Mouse (Mus musculus) liver, embryonic 16.5 days (tissue): Measurements from ENCODE around the gene Hsd17b12. TPM values are rescaled to one million over a fixed set of nuclear protein-coding genes. Genes with fewer than 3 reads are reported as not detected.

Experiments
- ATAC-seq: fragments of 200-750 bp; cut with Nextera tagmentation; 2 replicates; pipeline ENCODE4 v1.8.0; 2017; ENCODE audit warnings: low read depth, mild to moderate bottlenecking, moderate number of reproducible peaks, moderate library complexity
- H3K27ac ChIP-seq: fragments of 300-500 bp; sonication (generic); 2 replicates; pipeline ENCODE4 v1.5.1; 2014; ENCODE audit warnings: mild to moderate bottlenecking, low read length
- H3K27me3 ChIP-seq: fragments of 300-500 bp; sonication (generic); 2 replicates; pipeline ENCODE4 v1.6.1; 2014; ENCODE audit warnings: low read depth, low read length, mixed read lengths; ENCODE audit not compliant: control insufficient read depth, insufficient read depth
- H3K36me3 ChIP-seq: fragments of 300-500 bp; sonication (generic); 2 replicates; pipeline ENCODE4 v1.6.1; 2014; ENCODE audit warnings: mild to moderate bottlenecking; ENCODE audit not compliant: control insufficient read depth, insufficient read depth
- H3K4me1 ChIP-seq: fragments of 300-500 bp; sonication (generic); 2 replicates; pipeline ENCODE4 v1.6.1; 2014; ENCODE audit warnings: low read depth, low read length, mixed read lengths; ENCODE audit not compliant: control insufficient read depth
- H3K4me2 ChIP-seq: fragments of 300-500 bp; sonication (generic); 2 replicates; pipeline ENCODE4 v1.6.1; 2014; ENCODE audit warnings: low read depth, low read length, mixed read lengths
- H3K4me3 ChIP-seq: fragments of 300-500 bp; sonication (generic); 2 replicates; pipeline ENCODE4 v1.5.1; 2014; ENCODE audit warnings: low read depth, mild to moderate bottlenecking, low read length
- H3K9ac ChIP-seq: fragments of 300-500 bp; sonication (generic); 2 replicates; pipeline ENCODE4 v1.6.1; 2014; ENCODE audit warnings: low read depth, low read length
- H3K9me3 ChIP-seq: fragments of 300-500 bp; sonication (generic); replicated peaks from 2 replicates; pipeline ENCODE4 v1.6.1; 2016; ENCODE audit warnings: low read length; ENCODE audit not compliant: control insufficient read depth
- WGBS: fragments of 180-500 bp; shearing (Covaris S2); extraction: QIAGEN DNeasy Blood & Tissue Kit; methylation state at CpG from one replicate; pipeline ENCODE4 v1.1.7; 2014; ENCODE audit not compliant: insufficient replicate concordance; 5-methylcytosine and 5-hydroxymethylcytosine counted together
- polyA plus RNA-seq: library from polyadenylated mRNA; unstranded; fragments of >200 nt; fragmentation: Nextera tagmentation; extraction: Ambion mirVana; gene quantifications from 2 replicates; pipeline ENCODE4 v1.2.1, GENCODE M21; 2015

The Hsd17b12 gene
- polyA plus RNA-seq, 1 experiment from 2014 or later: 78.6 TPM

DNA sequence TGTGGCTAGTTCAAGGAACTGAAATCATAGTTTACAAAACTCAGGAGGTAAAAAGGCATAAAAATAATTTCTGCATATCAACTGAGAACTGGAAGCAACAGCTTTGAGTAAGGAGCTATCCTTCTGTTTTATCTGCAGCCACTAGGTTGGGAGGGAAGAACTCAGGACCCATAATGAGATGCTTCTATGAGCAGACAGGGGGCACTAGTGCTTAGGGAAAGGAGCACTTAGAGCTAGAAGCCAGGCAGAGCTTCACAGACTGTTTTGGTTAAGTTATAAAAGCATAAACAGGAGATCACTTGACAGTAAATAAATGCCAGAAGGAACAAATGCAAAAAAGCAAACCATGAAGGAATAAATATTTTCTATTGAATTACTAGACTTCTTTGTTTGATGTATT lies 103.0 kb downstream of the Hsd17b12 start:
- Histone ChIP-seq H3K27me3 (no peaks in the 10 kb centered on the region), H3K9me3 (no peaks in the 10 kb centered on the region), H3K27ac (no peak overlapping the region), H3K4me2 (no peak overlapping the region), H3K36me3 (no peaks in the 10 kb centered on the region), H3K9ac (no peak overlapping the region), H3K4me3 (no peak overlapping the region), H3K4me1 (no peaks in the 10 kb centered on the region)
- no peak for ATAC-seq

DNA sequence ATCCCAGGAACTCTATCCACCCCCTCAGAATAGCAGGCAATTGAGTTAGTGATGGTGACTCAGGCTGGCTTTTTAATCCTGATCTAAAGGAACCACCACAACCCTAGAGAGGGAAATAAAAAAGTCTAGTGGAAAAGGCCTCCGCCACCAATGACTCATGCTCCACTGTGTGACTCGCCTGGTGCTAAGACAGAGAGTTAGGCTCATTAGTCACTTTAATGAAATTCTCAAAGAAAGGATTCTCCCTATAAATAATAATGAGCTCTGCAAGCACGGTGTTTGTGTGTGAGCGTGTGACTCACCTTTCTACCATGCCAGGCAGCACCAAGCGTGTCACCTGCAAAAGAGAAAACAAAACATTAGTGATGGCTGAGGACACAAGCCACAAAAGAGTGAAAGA lies 105.8 kb downstream of the Hsd17b12 start:
- Histone ChIP-seq H3K9ac (no peak overlapping the region), H3K36me3 (no peaks in the 10 kb centered on the region), H3K27ac (no peak overlapping the region), H3K27me3 (no peaks in the 10 kb centered on the region), H3K4me2 (no peak overlapping the region), H3K4me3 (no peak overlapping the region), H3K4me1 (no peaks in the 10 kb centered on the region), H3K9me3 (no peaks in the 10 kb centered on the region)
- ATAC-seq: no peak
- 80% methylated on average over 5 of the region's 5 CpGs for WGBS

DNA sequence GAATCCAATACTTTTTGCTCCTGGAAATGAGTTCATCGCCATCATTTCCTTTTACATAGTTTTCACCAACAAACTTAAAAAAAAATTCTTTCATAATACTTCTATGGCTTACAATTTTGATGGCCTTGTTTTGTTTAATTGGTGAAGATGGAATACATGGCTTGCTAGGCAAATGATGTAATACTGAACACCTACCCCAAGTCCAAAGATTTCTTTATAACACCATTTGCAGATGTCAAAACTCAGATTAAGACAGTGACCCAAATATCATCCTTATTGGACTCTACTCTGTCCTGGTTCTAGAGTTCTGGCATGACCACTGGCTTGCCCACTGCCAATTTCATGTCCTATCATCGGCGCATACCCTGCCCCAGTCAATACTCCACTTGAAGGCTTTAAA lies 106.9 kb downstream of the Hsd17b12 start:
- no peak for ATAC-seq
- WGBS: 82% methylated on average over 3 of the region's 3 CpGs
- no peak overlapping the region for H3K4me2 ChIP-seq
- no peaks in the 10 kb centered on the region for H3K27me3 ChIP-seq
- H3K36me3 ChIP-seq: no peaks in the 10 kb centered on the region
- H3K9me3 ChIP-seq: no peaks in the 10 kb centered on the region
- H3K27ac ChIP-seq: no peak overlapping the region
- no peaks in the 10 kb centered on the region for H3K4me1 ChIP-seq
- no peak overlapping the region for H3K9ac ChIP-seq
- no peak overlapping the region for H3K4me3 ChIP-seq

DNA sequence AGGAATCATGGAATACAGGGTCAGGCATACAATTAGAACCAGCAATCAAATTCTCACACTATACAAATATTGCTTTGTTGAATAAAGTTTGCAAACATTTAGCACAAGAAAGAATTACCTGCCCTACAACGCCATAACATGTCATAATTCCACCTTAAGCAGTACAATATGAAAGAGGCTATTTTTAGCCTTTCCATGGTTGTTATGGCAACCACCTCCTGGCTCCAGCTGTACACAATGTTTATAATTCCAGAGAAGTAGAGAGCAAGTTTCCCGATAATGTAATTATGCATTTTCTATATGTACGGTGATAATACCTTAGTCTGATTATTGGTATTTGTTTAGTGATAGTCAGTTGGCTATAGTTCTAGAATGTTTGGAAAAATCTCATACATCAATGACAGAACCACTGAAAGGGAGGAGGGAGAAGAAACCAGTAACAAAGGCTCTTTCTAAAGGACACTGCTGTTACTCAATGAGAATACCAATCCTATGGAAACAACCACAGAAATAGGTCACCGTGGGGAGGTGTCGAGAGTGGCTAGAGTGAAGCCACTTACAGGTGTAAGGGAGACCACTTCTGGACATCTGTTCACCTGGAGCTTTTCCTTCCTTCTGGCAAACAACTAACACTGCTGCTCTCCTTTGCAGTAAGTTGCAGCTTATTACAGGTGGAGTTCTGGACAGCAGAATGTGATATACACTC lies 108.1 kb downstream of the Hsd17b12 start:
- H3K4me2 ChIP-seq: no peak overlapping the region
- H3K4me3 ChIP-seq: no peak overlapping the region
- ATAC-seq: no peak
- H3K27me3 ChIP-seq: no peaks in the 10 kb centered on the region
- no peak overlapping the region for H3K27ac ChIP-seq
- H3K9ac ChIP-seq: no peak overlapping the region
- H3K36me3 ChIP-seq: no peaks in the 10 kb centered on the region
- H3K9me3 ChIP-seq: no peaks in the 10 kb centered on the region
- WGBS: 73% methylated on average over 5 of the region's 5 CpGs
- H3K4me1 ChIP-seq: no peaks in the 10 kb centered on the region; the same call in 1 of the 2 replicates

DNA sequence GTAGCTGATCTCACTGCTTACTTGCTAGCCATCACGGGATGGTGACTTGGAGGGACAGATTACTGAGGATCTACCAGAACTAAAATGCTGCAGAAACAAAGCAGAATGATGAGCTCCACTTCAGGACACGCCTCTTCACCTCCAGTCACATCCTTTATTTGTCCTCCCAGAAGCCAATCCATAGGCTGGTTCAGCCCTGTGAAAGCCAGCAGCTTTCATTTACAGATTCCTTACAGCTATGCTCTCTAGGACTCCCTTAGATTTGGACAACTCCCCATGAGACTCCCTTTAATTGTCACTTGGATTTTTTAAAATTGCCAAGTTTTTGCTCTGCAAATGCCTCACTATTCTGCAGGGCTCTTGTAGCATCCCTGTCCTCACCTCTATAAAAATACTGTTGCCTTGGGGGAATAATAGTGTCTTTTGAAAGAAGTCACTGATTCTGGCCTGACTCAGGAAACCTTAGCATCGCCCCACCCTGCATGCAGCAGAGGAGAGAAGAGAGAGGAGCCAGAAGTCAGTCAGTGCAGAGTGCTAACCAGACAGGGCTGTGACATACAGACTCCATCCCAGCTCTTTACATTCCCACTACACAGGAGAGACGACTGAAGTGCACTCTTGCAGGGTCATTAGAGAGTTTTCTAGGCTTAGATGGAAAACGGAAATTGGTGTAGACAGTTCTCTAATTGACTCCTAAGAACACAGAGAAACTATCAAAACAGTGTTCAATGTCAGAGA lies 108.9 kb downstream of the Hsd17b12 start:
- Histone ChIP-seq H3K4me3 (no peak overlapping the region), H3K4me2 (no peak overlapping the region), H3K27me3 (no peaks in the 10 kb centered on the region), H3K9me3 (no peaks in the 10 kb centered on the region), H3K27ac (no peak overlapping the region), H3K4me1 (no peaks in the 10 kb centered on the region; the same call in 1 of the 2 replicates), H3K9ac (no peak overlapping the region), H3K36me3 (no peaks in the 10 kb centered on the region)
- 59% methylated on average over 5 of the region's 5 CpGs for WGBS
- no peak for ATAC-seq

DNA sequence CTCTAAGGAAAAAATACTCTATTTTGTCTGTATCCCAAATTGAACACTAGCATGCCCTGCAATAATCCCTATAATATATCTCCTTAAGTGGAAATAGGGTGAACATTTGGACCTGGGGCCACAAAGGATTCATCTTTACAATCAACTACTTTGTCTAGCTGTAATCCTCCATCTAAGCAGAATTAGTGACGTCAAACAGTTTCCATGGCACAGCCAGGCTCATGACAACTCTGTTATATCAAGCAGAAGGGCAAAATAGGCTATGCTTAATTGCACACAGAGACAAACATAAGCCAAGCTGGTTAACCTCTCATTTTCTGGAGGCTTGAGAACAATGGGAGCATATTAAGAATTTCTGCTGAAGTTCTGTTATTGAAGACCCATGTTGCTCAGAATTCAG lies 109.5 kb downstream of the Hsd17b12 start:
- Histone ChIP-seq H3K4me1 (no peaks in the 10 kb centered on the region; the same call in 1 of the 2 replicates), H3K9ac (no peak overlapping the region), H3K36me3 (no peaks in the 10 kb centered on the region), H3K4me2 (no peak overlapping the region), H3K27me3 (no peaks in the 10 kb centered on the region), H3K27ac (no peak overlapping the region), H3K9me3 (no peaks in the 10 kb centered on the region), H3K4me3 (no peak overlapping the region)
- ATAC-seq: no peak
- WGBS: 67% methylated on average over 1 of the region's 1 CpGs

DNA sequence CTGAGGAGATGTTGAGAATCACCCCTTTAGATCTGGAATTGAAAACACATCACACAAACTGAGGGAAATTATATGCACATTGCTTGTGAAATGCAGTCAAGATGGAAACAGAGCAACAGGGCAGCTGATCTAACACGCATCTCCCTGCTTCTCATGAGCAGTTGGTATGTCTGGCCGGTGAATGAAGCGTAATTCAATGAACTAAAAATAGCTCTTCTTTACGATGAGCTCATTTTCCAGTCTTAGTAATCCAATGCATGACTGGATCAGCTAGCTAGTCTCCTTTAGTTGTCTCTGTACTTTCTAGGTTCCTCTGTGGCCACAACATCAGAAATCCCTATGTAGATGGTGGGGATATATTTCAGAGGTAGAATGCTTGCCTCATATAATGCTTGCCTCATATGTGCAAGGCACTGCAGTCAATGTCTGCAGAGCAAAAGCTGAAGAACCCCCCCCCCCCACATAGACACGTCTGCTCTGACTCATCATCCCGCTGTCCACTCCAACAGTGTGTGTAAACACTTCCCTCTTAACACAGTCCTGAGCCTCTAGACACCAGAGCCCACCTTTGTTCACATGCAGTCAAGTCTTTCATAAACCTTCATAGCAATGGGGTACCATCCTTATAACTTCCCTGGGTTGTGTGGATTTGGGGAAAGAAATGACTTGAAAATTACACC lies 112.2 kb downstream of the Hsd17b12 start:
- H3K9me3 ChIP-seq: no peaks in the 10 kb centered on the region
- no peak overlapping the region for H3K4me3 ChIP-seq
- no peaks in the 10 kb centered on the region for H3K36me3 ChIP-seq
- no peak overlapping the region for H3K9ac ChIP-seq
- no peak overlapping the region for H3K27ac ChIP-seq
- no peaks in the 10 kb centered on the region for H3K27me3 ChIP-seq
- no peak for ATAC-seq
- H3K4me2 ChIP-seq: no peak overlapping the region
- H3K4me1 ChIP-seq: no peaks in the 10 kb centered on the region; the same call in 1 of the 2 replicates
- WGBS: 74% methylated on average over 6 of the region's 6 CpGs

DNA sequence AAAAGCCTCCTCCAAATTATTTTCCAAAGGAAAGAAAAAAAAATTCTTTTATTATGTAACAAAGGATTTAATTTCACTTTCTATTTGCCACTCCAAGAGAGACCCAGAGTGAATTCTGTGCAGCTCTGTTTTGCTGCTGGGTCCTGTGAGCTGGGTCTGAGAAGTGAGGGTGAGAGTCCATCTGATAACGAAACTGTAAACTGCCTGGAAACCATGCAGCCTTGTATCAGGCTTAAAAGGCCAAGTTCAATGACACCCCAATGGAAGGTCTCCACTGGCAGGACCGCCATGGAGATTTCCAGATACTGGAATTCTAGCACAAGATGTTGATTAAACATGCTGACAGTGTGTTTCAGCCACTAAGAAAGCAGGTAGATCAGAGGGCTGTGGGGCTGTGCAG lies 113.6 kb downstream of the Hsd17b12 start:
- H3K4me1 ChIP-seq: no peaks in the 10 kb centered on the region; the same call in 1 of the 2 replicates
- 57% methylated on average over 2 of the region's 2 CpGs for WGBS
- no peaks in the 10 kb centered on the region for H3K27me3 ChIP-seq
- H3K9ac ChIP-seq: no peak overlapping the region
- H3K27ac ChIP-seq: no peak overlapping the region
- peak; percentile 67 for ATAC-seq
- no peak overlapping the region for H3K4me2 ChIP-seq
- no peaks in the 10 kb centered on the region for H3K36me3 ChIP-seq
- H3K9me3 ChIP-seq: no peaks in the 10 kb centered on the region
- H3K4me3 ChIP-seq: no peak overlapping the region

DNA sequence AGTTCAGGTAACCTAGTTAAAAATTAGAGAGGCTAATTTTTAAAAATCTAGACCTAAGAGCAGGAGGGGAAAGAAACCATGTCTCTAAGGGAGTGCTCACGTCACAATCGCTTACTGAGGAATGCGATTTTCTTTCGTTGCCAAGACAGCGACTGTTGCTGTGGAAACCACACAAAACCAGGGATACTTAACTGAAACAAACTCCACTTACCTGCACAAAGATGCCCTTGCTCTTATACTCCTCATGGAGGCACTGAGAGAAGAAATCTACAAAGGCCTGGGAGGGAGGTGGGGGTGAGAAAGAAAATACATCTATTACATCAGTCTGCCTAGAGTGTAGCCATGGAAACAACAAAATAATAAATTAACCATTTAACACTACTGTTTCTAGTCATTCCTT lies 114.1 kb downstream of the Hsd17b12 start:
- no peak overlapping the region for H3K4me3 ChIP-seq
- H3K27ac ChIP-seq: no peak overlapping the region
- WGBS: 73% methylated on average over 5 of the region's 5 CpGs

More for the DNA sequence above, 114.1 kb downstream of the Hsd17b12 start:
- no peak overlapping the region for H3K9ac ChIP-seq
- H3K9me3 ChIP-seq: no peaks in the 10 kb centered on the region
- no peak for ATAC-seq
- no peaks in the 10 kb centered on the region for H3K36me3 ChIP-seq
- no peak overlapping the region for H3K4me2 ChIP-seq
- no peaks in the 10 kb centered on the region; the same call in 1 of the 2 replicates for H3K4me1 ChIP-seq
- no peaks in the 10 kb centered on the region for H3K27me3 ChIP-seq
